Mouse (Mus musculus): ENCODE results near the gene Cir1. TPM values are rescaled to one million over a fixed set of nuclear protein-coding genes. Genes with fewer than 3 reads are reported as not detected.

Gene Cir1
- total RNA-seq, 2 experiments from 2014 or later = 11.9 to 13.8 TPM

DNA sequence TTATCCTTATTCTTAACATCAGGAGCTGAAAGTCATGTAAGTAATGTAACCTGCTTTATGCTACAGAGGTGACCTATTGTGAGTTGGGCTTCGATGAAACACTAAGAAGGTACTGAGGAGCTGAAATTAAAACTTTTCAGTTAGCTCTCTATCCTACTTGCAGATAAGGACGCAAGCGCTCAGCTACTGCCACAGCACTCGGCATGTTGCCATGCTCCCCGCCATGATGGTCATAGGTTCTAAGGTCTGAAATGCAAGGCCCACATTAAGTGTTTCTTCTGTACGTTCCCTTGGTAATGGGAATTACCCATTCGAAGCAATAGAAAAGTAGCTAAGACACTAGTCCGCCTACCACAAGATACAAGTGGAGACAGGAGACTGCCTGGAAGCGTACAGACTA lies 9.8 kb downstream of the Cir1 start:
- no peak for DNase-seq (ENCODE audit: low spot score)

DNA sequence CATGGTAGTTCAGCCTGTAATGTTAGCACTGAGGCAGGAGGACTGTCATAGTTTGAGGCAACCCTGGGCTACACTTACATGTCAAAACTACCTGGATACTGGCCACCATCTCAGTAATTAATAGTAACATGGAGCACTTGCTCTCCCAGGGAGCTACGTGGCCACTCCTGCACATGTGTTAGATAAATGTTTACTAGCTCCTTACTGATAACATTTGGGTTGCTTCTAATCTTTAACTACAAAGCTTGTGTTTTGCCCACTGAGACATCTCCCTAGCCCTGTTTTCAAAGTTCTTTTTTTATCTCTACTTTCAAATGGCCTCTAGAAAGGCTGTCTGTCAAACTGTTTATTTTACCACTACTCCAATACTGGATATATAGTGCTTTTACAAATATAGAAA lies 10.5 kb downstream of the Cir1 start:
- DNase-seq (ENCODE audit: low spot score) = no peak

DNA sequence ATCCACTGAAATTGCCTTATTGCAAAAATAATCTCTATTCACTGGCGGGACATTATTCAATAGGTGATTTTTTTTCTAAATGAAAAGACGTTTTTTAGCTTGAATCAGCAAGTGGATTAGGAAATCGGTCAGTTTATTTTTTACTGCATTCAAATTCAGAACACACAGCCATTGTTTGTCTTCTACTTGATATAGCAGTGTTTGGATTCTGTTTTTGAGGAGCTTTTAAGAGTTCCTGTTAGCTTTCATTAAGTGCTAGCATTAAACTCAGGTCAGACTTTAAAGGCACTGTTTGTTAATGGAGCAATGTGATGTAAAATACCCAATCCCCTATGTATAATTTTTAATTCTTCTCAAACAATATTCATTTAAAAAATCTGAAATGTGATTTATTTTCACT lies 13.7 kb downstream of the Cir1 start:
- DNase-seq (ENCODE audit: low spot score) = no peak

DNA sequence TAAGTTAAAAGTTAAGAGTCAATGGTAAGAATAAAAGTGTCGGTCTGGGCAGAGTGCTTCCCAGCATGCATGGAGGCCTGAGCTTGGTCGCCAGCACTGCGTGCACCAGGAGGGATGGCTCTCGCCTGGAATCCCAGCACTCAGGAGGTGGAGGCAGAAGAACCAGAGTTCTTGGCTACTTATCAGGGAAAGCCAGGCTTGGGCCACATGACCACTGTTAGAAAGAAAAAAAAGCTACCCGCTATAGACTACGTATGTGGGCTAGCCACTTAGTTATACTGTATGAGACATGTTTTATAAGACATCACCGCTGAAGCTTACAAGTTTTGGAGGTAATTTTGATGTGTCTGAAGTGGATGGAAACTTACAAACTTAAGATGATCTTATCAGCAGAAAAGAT lies 14.3 kb downstream of the Cir1 start:
- no peak for DNase-seq (ENCODE audit: low spot score)

DNA sequence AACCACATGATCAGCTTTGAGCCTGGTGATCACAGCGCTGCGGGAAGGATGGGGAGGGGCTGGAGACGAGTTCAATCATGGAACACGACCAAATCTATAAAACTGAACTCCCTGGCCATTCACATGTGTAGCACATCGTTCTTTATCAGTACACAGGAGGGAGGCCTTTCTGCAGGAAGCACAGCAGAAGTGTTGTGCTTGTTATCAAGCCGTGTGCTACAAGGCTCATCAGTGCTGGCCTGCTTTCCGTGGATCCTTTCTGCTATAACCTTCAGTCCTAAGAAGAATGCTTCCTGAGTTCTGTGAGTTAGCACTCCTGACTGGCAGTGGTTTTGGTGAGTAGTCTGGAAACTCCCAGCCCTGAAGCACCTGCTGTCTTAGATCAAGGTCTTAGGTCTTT lies 17.5 kb downstream of the Cir1 start:
- no peak for DNase-seq (ENCODE audit: low spot score)

DNA sequence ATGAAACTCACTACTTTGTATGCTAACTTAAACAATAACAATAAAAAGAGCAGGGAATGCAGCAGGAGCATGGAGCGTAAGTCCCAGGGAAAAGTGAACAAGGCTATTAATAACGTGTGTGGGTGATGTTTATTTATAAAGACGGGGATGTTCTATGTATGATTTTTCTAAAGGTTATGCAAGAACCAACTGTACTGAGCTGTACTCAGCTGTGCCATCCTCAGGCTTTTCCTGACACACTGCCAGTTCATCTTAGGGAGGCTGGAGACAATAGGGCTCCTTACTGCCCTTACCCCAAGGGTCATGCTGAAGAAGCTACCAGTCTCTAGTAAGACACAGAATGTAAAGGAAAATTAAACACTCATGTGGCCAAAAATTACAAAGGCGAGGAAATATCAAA lies 21.4 kb downstream of the Cir1 start:
- peak; percentile 24 for DNase-seq (ENCODE audit: low spot score)

DNA sequence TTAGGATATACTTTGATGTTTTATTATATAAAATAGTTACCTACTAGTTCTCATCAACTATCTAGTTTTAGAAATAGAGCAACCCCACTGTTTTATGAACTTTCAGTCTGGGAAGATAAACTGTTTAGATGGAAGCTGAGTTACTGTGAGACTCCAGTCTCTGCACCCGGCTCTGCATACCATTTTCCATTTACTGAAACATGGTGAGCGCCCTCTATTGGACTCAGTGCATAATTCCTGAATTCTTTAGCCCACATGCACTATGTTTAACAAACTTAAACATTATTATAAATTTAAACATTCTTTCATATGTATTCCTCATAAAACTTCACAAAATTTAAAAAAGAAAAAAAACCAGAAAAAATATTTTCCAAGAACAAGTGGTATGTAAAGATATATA lies 26.9 kb downstream of the Cir1 start:
- no peak for DNase-seq (ENCODE audit: low spot score)

DNA sequence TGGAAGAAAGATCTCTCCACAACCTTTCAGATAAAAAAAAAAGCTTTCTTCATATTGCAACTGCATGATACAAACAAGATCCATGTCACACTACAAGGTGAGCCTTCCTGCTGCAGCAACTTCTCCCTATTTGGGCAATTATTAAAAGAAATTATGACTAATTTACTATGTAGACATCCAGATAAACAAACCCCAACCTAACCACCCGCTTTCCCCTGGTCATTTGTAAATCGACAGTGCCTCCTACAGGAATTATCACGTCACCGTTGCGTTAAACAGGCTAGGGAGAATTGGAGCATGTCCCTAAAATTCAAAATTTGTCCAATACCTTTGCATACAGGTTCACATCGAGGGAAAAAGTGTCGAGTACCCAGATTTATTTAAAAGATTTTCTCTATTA lies 30.8 kb downstream of the Cir1 start:
- no peak for DNase-seq (ENCODE audit: low spot score)

DNA sequence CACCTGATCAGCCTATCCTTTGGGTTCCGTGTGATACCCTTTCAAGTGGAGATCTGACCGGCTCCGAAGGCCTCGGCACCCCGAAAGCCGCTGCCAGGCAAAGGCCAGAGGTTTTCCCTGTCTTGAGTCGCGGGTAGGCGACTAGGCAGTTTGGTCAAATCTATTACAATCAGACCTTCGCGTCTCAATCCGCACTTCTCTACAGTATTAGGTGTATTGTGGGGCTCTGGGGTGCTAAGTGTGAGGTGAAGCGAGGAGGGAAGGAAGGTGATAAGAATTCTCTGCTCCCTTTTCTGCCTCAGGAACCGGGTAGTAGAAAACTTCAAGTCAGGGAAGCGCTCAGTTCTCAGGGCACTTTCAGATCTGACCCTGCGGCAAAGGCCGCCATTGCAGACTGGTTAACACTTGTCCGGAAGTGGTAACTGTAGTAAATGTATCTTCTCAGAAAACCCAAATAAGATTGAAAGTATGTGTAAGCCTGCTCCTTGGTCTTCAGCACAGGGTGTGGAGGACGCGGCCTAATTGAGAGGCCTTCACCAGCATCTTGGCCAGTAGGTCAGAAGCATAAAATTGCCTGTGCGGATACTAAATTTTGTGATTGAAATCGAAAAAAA lies 31.3 kb downstream of the Cir1 start:
- DNase-seq (ENCODE audit: low spot score) = no peak

DNA sequence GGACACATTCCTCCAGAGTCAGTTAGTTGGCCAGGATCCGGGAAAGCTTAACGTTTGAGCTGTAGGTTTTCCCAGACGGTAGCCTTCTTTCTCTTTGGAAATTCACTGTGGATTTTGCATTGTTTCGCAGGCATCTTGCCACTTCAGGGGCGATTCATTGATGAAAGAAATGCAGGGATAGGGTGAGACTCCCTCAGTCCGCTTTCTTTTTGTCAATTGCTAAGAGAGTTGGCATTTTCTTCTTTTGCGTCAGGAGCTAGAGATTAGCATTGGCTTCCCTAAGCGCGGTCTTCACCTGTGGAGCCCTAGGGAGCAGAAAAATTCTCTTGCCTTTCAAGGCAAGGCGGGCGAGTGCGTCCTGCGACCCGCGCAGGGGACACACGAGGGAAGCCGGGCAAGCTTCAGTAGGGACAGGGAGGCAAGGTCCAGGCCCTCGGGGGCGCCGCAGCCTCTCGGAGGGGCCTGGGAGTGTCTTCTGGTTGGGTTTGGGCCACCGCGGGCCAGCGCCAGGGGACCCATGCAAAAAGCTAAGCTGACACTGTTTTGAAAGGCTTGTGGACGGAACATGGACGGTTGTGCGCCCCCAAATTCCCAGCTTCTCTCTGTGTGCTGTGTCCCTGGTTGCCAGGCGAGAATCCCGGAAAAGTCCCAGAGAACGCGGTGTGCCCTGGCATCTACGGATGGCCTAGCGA lies 32.0 kb downstream of the Cir1 start:
- no peak for DNase-seq (ENCODE audit: low spot score)

DNA sequence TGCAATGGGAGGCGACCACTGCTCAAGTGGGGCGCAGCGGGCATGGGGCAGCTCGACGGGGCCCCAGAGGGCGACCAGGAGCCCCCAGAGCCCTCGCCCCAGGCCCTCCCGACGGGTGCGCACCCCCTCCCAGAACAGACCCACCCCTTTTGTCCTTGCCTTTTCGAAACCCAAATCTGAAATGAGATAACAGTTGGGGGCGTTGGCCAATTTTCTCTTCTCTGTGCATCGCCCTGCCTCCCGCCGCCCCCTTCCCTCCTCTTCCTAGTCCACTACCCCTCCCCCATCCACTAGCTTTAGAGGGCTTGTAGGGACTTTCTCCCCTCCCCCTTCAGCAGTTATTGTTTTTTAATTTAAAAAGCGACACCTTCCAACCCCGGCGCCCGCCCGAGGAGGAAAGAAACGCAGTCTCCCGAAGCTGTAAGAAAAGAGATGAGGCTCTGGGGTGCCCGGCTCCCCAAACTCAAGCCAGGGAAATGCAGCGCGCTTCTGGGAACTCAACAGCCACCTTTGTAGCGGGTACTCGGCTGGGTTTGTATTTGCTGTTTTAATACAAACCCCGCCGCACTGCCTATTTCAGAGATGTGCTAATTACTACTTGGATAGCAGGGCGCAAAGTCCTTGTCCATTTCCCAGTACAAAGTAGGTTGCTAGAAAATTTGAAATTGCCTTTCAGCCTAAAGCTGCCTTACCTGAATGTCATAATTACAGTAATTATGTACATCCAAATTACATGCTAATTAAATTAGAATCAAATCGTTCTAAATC lies 33.0 kb downstream of the Cir1 start:
- DNase-seq (ENCODE audit: low spot score) = no peak

DNA sequence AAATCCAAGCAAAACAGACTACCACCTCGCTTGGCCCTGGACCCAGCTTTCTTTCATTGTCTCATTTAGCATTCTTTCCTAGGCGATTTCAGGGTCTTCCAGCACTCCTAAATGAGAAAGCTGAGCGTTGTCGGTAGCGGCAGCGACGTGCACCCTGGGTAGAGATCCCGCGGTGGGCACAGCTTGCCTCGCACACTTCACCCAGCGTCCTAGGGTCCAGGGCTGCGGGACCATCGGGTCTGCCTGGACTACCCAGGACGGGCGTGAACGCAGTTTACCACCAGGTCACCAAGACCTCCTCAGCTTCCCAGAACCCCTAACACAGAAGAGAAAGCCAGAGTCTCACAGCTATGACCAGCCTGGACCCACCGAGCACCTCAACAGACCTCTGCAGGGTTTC lies 33.6 kb downstream of the Cir1 start:
- no peak for DNase-seq (ENCODE audit: low spot score)

DNA sequence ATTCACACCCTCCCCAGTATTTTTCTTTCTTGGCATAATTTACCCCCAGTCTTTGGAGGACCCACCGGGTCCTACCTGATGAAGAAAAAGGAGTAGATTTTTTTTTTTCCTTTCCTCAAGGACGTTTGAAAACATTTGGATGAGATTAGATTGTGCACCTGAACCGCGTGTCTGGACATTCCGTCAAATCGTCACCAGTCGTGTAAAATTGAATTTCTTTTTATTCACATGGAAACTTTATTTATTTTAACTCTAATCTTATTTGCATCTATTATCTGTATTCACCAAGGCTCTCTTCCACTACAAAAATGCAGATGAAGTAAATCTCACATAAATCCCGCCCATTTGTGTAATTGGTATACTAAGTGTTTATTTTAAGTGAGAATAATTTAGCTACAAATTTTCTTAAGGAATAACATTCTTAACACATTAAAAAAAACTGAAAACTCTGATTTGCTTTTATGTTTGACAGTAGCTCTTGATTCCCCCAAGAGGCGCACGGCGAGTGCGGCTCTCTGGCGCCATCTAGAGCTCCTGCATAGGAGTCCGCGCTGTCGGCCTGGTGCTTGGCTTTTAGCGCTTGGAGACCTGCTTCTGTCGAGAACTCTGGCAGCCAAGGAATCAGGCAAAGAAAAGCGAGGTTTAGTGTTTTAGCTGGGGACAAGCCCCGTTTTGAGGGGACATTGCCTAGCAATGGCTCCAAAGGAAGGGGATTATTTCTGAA lies 34.2 kb downstream of the Cir1 start:
- DNase-seq (ENCODE audit: low spot score) = peak; percentile 85

DNA sequence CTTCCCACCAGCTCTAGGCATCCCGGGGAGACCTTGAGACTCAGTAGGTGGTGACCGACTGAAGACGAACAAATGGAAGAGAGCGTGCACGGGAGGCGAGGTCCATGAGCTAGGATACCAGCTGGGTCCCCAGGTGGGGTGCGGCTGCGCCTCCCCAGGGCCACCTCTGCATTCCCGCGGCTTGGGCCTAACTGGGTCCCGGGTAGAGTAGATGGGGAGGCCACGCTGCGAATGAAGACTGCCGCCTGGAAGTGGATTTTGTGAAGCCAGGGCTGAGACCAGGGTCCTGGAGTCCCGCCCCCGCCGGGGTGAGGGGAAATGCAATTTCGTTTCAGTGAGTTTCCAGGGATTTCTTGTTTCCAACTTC lies 34.8 kb downstream of the Cir1 start:
- no peak for DNase-seq (ENCODE audit: low spot score)

DNA sequence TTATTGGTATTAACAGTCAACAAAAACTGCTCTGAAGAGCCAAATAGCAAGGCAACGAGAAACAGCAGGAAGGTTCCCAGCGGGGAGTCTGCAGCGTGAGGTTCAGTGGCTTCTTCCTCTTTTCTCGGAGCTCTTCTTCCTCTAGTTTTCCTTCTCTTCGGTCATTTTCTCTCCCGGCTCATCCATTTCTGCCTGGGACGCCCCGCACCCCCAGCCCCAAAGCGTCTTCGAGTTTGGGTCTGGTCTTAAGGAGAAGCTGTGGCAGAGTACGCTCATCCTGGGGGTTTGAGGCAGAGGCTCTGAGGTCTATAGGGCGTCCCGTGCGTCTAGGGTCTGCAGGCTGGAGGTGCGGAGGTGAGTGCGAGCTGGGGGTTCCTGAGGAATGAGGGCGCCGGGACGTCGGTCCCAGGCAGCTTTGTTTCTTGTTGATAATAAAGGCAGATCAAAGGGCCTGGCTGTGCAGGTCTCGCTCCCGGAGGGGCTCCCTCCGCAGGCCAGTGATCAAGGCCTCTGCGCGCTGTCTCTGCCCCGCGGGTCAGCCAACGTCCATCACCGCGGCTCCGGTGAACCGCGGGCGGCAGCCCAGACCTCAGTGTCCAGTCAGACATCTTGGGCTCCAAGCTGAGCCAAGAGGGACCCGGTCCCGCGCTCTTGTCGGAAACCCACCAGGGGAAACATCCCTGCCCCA lies 35.3 kb downstream of the Cir1 start:
- no peak for DNase-seq (ENCODE audit: low spot score)

DNA sequence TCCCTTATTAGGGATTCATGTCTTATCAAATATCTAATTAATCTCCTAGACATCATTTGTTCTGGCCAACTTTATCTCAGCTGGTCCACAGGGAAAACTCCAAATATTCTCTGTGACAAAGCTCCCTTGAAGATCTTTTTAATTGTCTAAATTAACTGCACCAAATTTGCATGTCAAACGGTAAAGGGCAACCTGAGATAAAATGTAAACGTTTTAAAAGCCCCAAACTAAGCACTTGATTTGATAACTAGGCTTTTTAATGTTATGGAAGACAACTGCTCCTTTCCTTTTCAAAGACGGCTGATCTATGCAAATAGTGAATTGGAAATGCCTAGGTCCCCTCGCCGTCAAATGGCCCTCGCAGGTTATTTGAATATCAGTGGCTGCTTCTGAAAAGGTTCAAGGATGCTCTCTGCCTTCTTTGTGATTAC lies 36.3 kb downstream of the Cir1 start:
- DNase-seq (ENCODE audit: low spot score) = no peak

DNA sequence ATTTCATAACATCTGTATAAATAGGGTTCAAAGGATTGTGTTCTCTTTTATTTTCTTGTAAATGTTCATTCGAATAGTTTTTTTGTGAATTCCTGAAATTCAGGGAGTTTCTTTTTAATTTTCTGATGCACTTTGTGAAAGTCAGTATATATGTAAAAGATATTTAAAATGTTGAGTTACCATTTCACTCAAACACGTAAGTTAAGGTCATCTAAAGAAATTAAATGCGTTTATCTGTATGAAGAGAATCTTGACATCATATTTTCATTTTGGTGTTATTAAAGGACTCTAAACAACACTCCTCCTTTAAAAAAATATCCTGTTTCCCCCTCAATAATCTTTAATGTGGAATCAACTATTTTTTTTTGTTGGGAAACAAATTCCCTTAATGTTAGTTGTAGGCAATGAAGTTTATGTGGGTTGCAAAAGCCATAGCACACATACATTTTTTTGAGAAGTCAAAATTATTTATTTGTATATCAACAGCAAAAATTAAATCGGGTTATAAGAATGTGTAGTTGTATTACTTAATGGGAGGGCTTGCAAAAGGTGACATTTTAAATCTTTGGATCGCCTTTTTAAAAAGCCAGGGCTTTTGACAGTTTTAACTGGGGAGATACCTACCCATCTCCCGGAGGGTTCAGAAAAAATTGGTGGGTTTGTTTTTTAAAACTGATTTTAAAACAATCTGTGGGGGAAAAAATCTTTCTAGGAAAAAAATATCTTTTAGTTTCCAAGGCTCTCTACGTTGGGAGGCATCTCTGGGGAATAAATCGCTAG lies 37.0 kb downstream of the Cir1 start:
- no peak for DNase-seq (ENCODE audit: low spot score)

DNA sequence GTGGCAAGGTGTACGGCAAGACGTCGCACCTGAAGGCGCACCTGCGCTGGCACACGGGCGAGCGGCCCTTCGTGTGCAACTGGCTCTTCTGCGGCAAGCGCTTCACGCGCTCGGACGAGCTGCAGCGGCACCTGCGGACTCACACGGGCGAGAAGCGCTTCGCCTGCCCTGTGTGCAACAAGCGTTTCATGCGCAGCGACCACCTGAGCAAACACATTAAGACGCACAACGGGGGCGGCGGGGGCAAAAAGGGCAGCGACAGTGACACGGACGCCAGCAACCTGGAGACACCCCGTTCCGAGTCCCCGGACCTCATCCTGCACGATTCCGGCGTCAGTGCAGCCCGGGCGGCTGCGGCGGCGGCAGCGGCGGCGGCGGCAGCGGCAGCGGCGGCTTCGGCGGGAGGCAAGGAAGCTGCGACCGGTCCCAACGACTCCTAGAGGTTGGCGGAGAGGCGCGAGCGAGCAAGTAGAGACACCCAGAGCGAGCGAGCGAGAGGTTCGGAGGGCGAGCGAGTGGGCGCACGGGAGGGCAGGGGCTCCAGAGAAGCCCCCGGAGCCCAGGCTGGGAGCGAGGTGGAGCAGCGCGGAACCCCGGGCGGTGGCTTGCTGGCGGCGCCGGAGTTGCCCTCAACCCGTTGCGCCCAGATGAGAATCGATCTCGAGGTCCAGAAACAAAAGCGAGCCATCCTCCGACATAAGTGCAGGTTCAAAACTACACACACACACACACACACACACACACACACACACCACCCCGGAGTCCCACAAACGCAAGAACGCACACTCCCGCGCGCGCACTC lies 38.2 kb downstream of the Cir1 start:
- peak; percentile 22 for DNase-seq (ENCODE audit: low spot score)

DNA sequence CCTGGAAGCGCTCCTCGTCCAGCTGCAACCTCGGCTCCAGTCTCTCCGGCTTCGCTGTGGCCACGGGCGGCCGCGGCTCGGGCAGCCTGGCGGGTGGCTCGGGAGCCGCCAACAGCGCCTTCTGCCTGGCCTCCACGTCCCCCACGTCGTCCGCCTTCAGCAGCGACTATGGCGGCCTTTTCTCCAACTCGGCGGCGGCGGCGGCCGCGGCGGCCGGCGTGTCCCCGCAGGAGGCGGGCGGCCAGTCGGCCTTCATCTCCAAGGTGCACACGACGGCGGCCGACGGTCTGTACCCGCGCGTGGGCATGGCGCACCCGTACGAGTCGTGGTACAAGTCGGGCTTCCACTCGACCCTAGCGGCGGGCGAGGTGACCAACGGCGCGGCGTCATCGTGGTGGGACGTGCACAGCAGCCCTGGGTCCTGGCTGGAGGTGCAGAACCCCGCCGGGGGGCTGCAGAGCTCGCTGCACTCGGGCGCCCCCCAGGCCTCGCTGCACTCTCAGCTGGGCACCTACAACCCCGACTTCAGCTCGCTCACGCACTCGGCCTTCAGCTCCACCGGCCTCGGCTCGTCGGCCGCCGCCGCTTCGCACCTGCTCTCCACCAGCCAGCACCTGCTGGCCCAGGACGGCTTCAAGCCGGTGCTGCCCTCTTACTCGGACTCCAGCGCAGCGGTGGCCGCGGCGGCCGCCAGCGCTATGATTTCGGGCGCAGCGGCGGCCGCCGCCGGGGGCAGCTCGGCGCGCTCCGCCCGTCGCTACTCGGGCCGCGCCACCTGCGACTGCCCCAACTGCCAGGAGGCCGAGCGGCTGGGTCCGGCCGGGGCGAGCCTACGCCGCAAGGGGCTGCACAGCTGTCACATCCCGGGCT lies 39.0 kb downstream of the Cir1 start:
- peak; percentile 8 for DNase-seq (ENCODE audit: low spot score)
